Mouse (Mus musculus) E14TG2a.4 (cell line): ENCODE data around the gene Pagr1a.

Experiments
- CTCF ChIP-seq: conservative IDR thresholded peaks from 2 replicates; pipeline ENCODE4 v1.5.1; 2014; ENCODE audit warnings: low read length
- NANOG ChIP-seq: IDR thresholded peaks from 2 replicates; pipeline ENCODE4 v1.6.1; 2014; ENCODE audit warnings: borderline replicate concordance, low read length, mixed read lengths
- POU5F1 ChIP-seq: IDR thresholded peaks from 2 replicates; pipeline ENCODE4 v1.6.1; 2014; ENCODE audit warnings: low read length, borderline replicate concordance

- TF ChIP-seq CTCF (no peak), POU5F1 (no peak), NANOG (no peak)
Measured at GRCm38 (mm10) chr7:127026616-127026983, 9.4 kb upstream of the Pagr1a start.
